Mouse (Mus musculus) G1E (cell line): Measurements from ENCODE around the gene Ndufs5. TPM values are rescaled to one million over a fixed set of nuclear protein-coding genes. Genes with fewer than 3 reads are reported as not detected.

ENCODE experiments used
- ATAC-seq: 2 replicates; pipeline ENCODE4 v1.8.0; 2016; ENCODE audit warnings: mild to moderate bottlenecking; ENCODE audit not compliant: insufficient number of reproducible peaks, poor library complexity, low FRiP score, severe bottlenecking; ENCODE audit errors: extremely low read depth
- DNase-seq: peaks from one replicate; pipeline ENCODE4 v3.0.0; 2012; ENCODE audit warnings: low spot score
- H3K27me3 ChIP-seq: 2 replicates; pipeline ENCODE4 v1.6.1; 2012; ENCODE audit warnings: mild to moderate bottlenecking, low read length, inconsistent platforms; ENCODE audit not compliant: insufficient read depth
- H3K36me3 ChIP-seq: replicated peaks from 2 replicates; pipeline ENCODE3; 2012; ENCODE audit warnings: mild to moderate bottlenecking, inconsistent platforms
- H3K4me1 ChIP-seq: 2 replicates; pipeline ENCODE4 v1.6.1; 2012; ENCODE audit warnings: low read depth, low read length, inconsistent platforms, mixed read lengths; ENCODE audit not compliant: insufficient read depth
- H3K4me3 ChIP-seq: 2 replicates; pipeline ENCODE4 v1.5.1; 2012; ENCODE audit warnings: low read depth, mild to moderate bottlenecking, inconsistent platforms, low read length, moderate library complexity, mixed read lengths
- H3K9me3 ChIP-seq: replicated peaks from 2 replicates; pipeline ENCODE4 v1.6.1; 2012; ENCODE audit warnings: inconsistent platforms
- CTCF ChIP-seq: IDR thresholded peaks from 2 replicates; pipeline ENCODE4 v1.5.1; 2012; ENCODE audit warnings: low read depth, low read length, inconsistent platforms, mixed read lengths
- GATA1 ChIP-seq: IDR thresholded peaks from 2 replicates; pipeline ENCODE4 v1.6.1; 2012; ENCODE audit warnings: borderline replicate concordance, low read length, inconsistent platforms, mixed read lengths
- GATA2 ChIP-seq: IDR thresholded peaks from 2 replicates; pipeline ENCODE4 v1.6.1; 2012; ENCODE audit warnings: low read depth, low read length, inconsistent platforms, borderline replicate concordance
- POLR2AphosphoS5 ChIP-seq: IDR thresholded peaks from 2 replicates; pipeline ENCODE4 v1.6.1; 2012; ENCODE audit warnings: low read depth, low read length, inconsistent platforms; ENCODE audit not compliant: insufficient replicate concordance
- TAL1 ChIP-seq: conservative IDR thresholded peaks from 2 replicates; pipeline ENCODE4 v1.6.1; 2012; ENCODE audit warnings: low read depth, low read length, inconsistent platforms, mixed read lengths
- polyA plus RNA-seq: library from polyadenylated mRNA; stranded (reverse); fragments of >175 nt; gene quantifications from 2 replicates; pipeline ENCODE4 v1.2.3, GENCODE M21; 2012
- total RNA-seq, 2 experiments: library from RNA; stranded (forward) in 1 of 2; stranded (reverse) in 1 of 2; fragments of 200-1000 nt in 1 of 2; fragments of >200 nt in 1 of 2; fragmentation: Nextera tagmentation in 1 of 2; gene quantifications; 2 replicates each; pipeline ENCODE4 v1.2.3; 2014 to 2017

Gene Ndufs5
- total and polyA plus RNA-seq, 3 experiments: 6.6 to 87.6 (median 74.9) TPM

DNA sequence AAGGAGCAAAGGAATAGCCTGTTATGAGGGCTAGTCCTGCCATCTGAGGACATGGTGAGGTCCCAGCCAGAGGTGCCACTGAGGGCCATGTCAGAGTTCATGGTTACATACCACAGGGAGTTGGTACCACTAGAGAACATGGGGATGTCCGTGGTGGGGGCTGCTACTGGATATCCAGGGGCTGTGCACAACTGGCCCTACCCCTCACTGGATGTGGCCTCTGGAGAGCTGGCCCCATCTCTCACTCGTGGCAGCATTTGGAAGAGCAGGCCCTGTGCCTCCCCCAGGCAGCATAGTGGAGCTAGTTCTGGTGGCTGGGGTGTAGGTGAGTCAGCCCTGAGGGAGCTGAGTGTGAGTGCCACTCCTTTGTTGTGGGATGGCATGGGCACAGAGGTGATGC is 14.9 kb upstream of the Ndufs5 start:
- Histone ChIP-seq H3K4me3 (no peak overlapping the region), H3K36me3 (peaks cover 55% of the 10 kb centered on the region), H3K9me3 (no peaks in the 10 kb centered on the region), H3K4me1 (peaks cover 9% of the 10 kb centered on the region), H3K27me3 (no peaks in the 10 kb centered on the region)
- TF ChIP-seq CTCF (no peak), GATA2 (no peak), POLR2AphosphoS5 (no peak), TAL1 (no peak), GATA1 (no peak)
- no peak for ATAC-seq
- no peak for DNase-seq

DNA sequence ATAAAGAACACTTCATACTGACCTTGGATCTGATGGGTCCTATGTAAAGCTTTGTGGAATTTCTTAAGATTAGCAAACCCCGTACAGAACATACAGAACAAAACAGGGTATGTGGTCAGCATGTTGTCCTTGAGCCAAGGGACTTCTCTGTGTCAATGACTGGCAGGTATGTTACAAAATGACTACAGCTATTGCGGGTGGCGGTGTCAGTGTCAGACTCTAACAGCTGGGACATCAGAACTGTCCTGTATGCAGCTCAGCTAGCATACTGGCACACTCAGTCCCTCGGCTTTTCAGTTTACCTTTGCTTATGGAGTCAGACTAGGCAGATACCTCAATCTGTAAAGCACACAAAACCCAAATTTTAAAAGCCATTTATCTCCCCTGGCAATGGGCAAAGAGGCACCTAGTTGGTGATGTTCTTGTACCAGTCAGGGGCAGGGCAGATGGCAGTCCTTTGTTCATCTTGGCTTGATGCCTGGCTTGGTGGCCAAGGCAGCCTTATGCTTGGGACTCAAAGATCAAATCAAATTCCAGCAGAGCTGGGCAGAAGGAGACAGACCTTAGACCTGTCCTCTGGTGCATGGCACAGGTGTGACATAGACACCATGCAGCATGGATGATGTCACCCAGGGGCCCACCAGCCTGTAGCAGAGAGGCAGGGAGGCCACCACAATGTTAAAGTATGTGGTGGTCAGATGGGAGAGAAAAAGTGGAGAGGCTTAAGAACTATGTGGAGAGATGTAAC is 14.3 kb upstream of the Ndufs5 start:
- Histone ChIP-seq H3K27me3 (no peaks in the 10 kb centered on the region), H3K4me3 (no peak overlapping the region), H3K4me1 (peaks cover 9% of the 10 kb centered on the region), H3K36me3 (peaks cover 51% of the 10 kb centered on the region), H3K9me3 (no peaks in the 10 kb centered on the region)
- TF ChIP-seq GATA2 (no peak), POLR2AphosphoS5 (no peak), CTCF (no peak), TAL1 (no peak), GATA1 (no peak)
- ATAC-seq (no peak), DNase-seq (no peak)

DNA sequence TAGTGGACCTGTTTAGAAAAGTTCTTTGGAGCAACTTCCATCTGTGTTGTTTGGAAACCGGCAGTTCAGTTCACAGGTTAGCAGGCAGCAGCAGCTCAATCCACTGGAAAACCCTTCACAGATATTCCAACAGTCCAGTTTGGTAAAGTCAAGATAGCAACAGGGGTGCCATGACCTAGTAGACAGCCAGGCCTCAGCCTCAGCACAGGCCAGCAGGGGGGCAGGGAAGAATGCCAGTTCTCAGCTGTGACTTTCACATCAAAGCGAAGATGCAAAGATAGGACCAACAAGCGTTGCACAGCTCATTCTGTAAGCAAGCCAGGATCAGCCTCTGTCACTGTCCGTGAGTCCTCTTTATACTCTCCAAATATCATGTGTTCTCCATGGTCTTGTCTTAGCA is 3.8 kb upstream of the Ndufs5 start:
- peaks cover 8% of the 10 kb centered on the region for H3K36me3 ChIP-seq
- no peak for ATAC-seq
- H3K4me1 ChIP-seq: peaks cover 17% of the 10 kb centered on the region
- H3K9me3 ChIP-seq: no peaks in the 10 kb centered on the region
- TF ChIP-seq GATA1 (no peak), TAL1 (no peak)
- no peak overlapping the region for H3K4me3 ChIP-seq
- no peaks in the 10 kb centered on the region for H3K27me3 ChIP-seq
- DNase-seq: no peak

DNA sequence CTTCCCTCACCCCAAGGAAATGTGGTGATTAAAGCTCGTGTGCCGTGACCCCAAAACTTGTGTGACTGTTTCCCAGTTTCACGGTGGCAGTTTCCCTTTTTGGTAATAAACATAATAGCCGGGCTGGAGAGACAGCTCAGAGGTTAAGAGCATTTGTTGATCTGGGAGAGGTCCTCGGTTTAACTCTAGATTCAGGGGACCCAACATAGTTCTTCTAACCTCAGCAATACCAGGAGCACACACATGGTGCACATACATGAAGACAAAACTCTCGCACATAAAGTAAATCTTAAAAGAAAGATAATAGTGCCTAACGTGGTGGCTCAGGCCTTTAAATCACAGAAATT is 405 bp upstream of the Ndufs5 start:
- DNase-seq: no peak
- no peaks in the 10 kb centered on the region for H3K27me3 ChIP-seq
- peak; percentile 51; the same call in 1 of the 2 replicates for ATAC-seq
- H3K4me3 ChIP-seq: peak overlapping the region; percentile 95
- H3K9me3 ChIP-seq: no peaks in the 10 kb centered on the region
- H3K4me1 ChIP-seq: peaks cover 21% of the 10 kb centered on the region
- peaks cover 35% of the 10 kb centered on the region for H3K36me3 ChIP-seq
- TF ChIP-seq CTCF: no peak
- no peak for TF ChIP-seq TAL1
- no peak for TF ChIP-seq GATA2
- TF ChIP-seq POLR2AphosphoS5: no peak
- no peak for TF ChIP-seq GATA1

DNA sequence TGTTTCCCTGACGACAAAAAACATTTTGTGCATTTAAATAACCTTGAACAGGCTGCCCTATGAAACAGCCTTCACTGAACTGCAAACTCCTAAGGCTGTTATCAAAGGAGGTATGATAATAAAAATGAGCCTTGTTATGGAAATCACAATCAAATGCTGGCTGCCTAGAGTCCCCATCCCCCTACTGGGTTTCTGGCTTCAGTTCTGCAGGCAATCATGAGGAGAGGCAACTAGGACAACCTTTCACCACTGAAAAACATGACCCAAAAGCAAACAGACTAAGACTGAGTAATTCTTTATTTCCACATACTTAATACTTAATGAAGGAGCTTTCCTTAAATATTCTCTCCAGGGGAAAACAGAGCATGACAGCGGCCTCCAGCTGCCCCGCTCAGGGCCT is 5.6 kb downstream of the Ndufs5 start:
- TF ChIP-seq POLR2AphosphoS5: no peak
- no peak for TF ChIP-seq GATA2
- no peak for TF ChIP-seq GATA1
- no peak for TF ChIP-seq CTCF
- no peak for TF ChIP-seq TAL1
- Histone ChIP-seq H3K36me3 (peaks cover 41% of the 10 kb centered on the region), H3K27me3 (no peaks in the 10 kb centered on the region), H3K4me1 (peaks cover 7% of the 10 kb centered on the region; the same call in 1 of the 2 replicates), H3K4me3 (no peak overlapping the region), H3K9me3 (no peaks in the 10 kb centered on the region)
- no peak for DNase-seq
- no peak for ATAC-seq

DNA sequence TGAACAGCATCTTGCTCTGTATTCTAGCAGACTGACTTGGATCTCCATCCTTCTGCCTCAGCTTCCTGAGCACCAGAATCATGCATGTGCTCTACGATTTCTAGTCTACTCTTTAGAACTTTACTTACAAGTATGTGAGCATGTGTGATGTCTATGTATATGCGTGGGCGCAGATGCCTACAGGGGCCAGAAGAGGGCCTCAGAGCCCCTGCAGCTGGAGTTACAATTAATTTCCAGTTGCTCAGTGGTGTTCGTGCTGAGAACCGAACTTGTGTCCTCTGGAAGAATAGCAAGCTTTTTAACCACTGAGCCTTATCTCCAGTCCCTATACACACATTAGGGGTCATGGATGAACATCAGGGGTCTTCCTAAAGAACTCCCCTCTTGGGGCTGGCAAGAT is 10.7 kb downstream of the Ndufs5 start:
- TF ChIP-seq TAL1 (no peak), GATA1 (no peak), GATA2 (no peak), CTCF (no peak), POLR2AphosphoS5 (no peak)
- Histone ChIP-seq H3K4me3 (no peak overlapping the region), H3K9me3 (no peaks in the 10 kb centered on the region), H3K27me3 (peaks cover 11% of the 10 kb centered on the region), H3K4me1 (no peaks in the 10 kb centered on the region), H3K36me3 (peaks cover 7% of the 10 kb centered on the region)
- no peak for DNase-seq
- ATAC-seq: no peak

DNA sequence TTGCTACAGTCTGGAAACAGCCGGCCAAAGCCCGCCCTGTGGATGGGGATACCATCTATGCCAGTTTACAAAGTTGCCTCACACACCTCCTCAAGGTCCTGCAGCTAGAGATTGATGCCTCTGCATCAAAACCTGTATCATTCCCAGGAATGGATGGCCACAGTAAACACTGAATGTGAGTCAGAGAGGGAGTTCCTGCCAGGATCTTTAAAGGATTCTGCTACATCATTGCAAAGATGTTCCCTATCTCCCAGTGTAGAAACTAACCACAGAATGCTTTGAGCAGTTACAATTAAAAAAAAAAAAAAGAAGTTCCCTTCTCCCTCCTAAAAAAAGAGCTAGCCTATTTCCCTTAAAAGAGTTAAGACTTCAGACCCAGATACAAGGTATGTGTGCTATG is 12.7 kb downstream of the Ndufs5 start:
- TF ChIP-seq GATA2: no peak
- TF ChIP-seq POLR2AphosphoS5: no peak
- TF ChIP-seq GATA1: no peak
- no peak for TF ChIP-seq TAL1
- no peak for TF ChIP-seq CTCF
- no peaks in the 10 kb centered on the region for H3K9me3 ChIP-seq
- no peaks in the 10 kb centered on the region for H3K4me1 ChIP-seq
- ATAC-seq (no peak), DNase-seq (no peak)
- no peaks in the 10 kb centered on the region for H3K36me3 ChIP-seq
- peaks cover 11% of the 10 kb centered on the region for H3K27me3 ChIP-seq
- H3K4me3 ChIP-seq: no peak overlapping the region
